Mouse (Mus musculus) kidney, adult 2 months (tissue): ENCODE data around the gene Prss21.

Experiments
- CTCF ChIP-seq: fragments of 200-500 bp; conservative IDR thresholded peaks from 2 replicates; pipeline ENCODE4 v1.5.1; 2011; ENCODE audit warnings: low read depth, mild to moderate bottlenecking, control low read depth, low read length, moderate library complexity, mixed read lengths; ENCODE audit not compliant: insufficient read depth, insufficient read length
- POLR2A ChIP-seq: fragments of 200-500 bp; IDR thresholded peaks from one replicate; pipeline ENCODE4 v1.6.1; 2011; ENCODE audit warnings: low read depth, low read length, control low read depth

DNA sequence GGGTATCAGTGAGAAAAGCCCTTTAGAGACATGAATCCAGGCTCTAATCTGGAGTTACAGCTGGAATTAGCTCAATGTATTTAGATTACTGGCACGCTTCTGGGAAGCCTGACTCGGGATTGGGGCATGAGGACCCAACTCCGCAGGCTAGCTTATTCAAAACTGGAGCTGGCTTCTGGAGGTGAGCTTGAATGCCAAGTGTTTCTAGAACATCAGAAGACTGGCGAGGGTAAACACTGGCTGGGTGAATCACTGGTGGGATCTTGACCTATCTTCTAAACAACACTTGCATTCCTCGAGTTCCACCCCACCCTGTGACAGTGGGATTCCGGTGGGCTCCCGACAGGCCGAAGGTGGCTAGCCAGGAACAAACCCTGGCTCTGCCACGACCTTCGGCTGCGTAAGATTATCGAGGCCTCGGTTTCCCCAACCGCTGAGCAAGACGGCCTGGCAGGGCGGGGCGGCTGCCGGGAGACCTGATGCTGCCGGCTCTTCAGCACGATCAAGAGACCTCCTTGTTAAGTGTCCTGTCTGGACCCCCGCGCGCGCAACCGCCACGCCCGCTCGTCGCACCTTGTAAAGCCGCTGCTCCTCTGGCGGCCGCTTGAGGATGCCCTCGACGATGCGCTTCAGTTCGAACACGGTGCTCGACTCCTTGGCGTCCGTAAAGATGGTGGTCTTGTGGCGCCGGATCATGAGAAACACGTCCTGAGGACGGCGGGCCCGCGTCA is 39.4 kb upstream of the Prss21 start:
- TF ChIP-seq POLR2A (no peak), CTCF (no peak)
